Mouse (Mus musculus): ENCODE results near the gene P2rx7.

DNA sequence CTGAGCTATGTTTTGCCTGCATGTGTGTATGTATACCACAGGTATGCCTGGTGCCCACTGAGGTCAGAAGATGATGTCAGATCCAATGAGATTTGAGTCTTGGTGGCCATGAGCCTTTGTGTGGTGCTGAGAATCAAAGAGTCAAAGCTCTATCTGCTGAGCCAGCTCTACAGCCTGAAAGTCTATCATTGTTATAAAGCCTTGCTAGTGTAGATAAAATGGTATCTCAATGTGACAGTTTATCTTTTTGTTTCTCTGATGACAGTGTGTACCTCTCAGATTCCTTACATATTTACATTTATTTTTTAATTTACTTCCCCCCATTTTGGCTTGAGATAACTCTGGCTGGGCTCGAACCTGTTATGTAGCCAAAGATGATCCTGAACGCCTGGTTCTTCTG, 59.9 kb downstream of the P2rx7 start:
- TF ChIP-seq POLR2A (IDR thresholded peaks at IDR 0.05; ENCODE audit: insufficient read length, low read depth) (no peak), USF1 (IDR thresholded peaks at IDR 0.05; ENCODE audit: low read depth) (no peak), MAX (IDR thresholded peaks at IDR 0.05; ENCODE audit: low read depth) (no peak), E2F4 (IDR thresholded peaks at IDR 0.05; ENCODE audit: insufficient read depth) (no peak), TCF12 (IDR thresholded peaks at IDR 0.05; ENCODE audit: insufficient read depth, poor library complexity, severe bottlenecking) (no peak), MYOG (IDR thresholded peaks at IDR 0.05; ENCODE audit: control insufficient read depth in 1 of 3, insufficient read depth in 1 of 3, insufficient read length in 2 of 3, low read depth in 2 of 3) (no peak), CEBPB (IDR thresholded peaks at IDR 0.05; ENCODE audit: insufficient read depth, poor library complexity, severe bottlenecking) (no peak), TCF3 (IDR thresholded peaks at IDR 0.05; ENCODE audit: insufficient read length, low read depth) (no peak), POLR2AphosphoS2 (IDR thresholded peaks at IDR 0.05; ENCODE audit: insufficient read length, low read depth) (no peak), SRF (IDR thresholded peaks at IDR 0.05; ENCODE audit: control insufficient read depth, insufficient read length, low read depth) (no peak)

All from myocyte (in vitro differentiated cells).